In genomic region chr15:78171651-78172050, GRCm38 (mm10) we compare ENCODE assay signal across 14 mouse cellular contexts. TPM values are rescaled to one million over a fixed set of nuclear protein-coding genes. Genes with fewer than 3 reads are reported as not detected.
DNase-seq lines count a peak whose midpoint lies in the region.
"Had no signal": no experiment of that assay in that cellular context is flagged by ENCODE, and none has a peak within 500 bp of the region (broad histone marks: within the 10 kb centered on the region; RNA-seq: fewer than 3 reads in every experiment).

No protein-coding gene starts in this region.

- peaks cover 25% of the 10 kb centered on the region for H3K4me1 ChIP-seq in embryonic facial prominence, embryonic 10.5 days
- peaks cover 25% of the 10 kb centered on the region for H3K4me1 ChIP-seq in limb, embryonic 10.5 days

- intact Hi-C loops in left cerebral cortex, postnatal 4 days (cut with DNase I), result loop anchor here (2.0 to 5.0 kb wide), 2 partner anchors 53 to 189 kb away; no protein-coding TSS in a partner anchor
- intact Hi-C loops in left cerebral cortex, postnatal 10 days (cut with DNase I), result loop anchor here (5.0 kb wide), 2 partner anchors 54 to 189 kb away; no protein-coding TSS in a partner anchor

- 93% methylated on average over 10 of the region's 10 CpGs for WGBS in embryonic facial prominence, embryonic 10.5 days
- 95% methylated on average over 10 of the region's 10 CpGs for WGBS in limb, embryonic 10.5 days

- peak; percentile 27 for DNase-seq in adrenal gland, postnatal 14 days
- no peak for DNase-seq in adrenal gland, adult 18-20 months (ENCODE audit: low spot score in 2 of 2)
- peak; percentile 39 for DNase-seq in left cerebral cortex, postnatal 4 days
- no peak for DNase-seq in left cerebral cortex, postnatal 10 days (ENCODE audit: extremely low spot score in 1 of 2, low spot score in 2 of 2)
- DNase-seq in A20 (ENCODE audit: low read depth, low spot score), result peak; percentile 52
- DNase-seq in c-Kit-positive CD71-positive TER-119-positive erythroid progenitor cells, embryonic 14.5 days (ENCODE audit: low spot score), result peak; percentile 11
- DNase-seq in embryonic facial prominence, embryonic 10.5 days (ENCODE audit: low spot score), result no peak
- no peak for DNase-seq in limb, embryonic 10.5 days (ENCODE audit: low spot score)
- DNase-seq: gastrocnemius, postnatal 25 days had no signal

- H3K4me3 ChIP-seq in embryonic facial prominence, embryonic 10.5 days, result no peak overlapping the region
- H3K4me3 ChIP-seq in limb, embryonic 10.5 days, result no peak overlapping the region
- H3K4me3 ChIP-seq: embryonic facial prominence, embryonic 13.5 days; hindbrain, embryonic 13.5 days; liver, embryonic 15.5 days had no signal

- peaks cover 22% of the 10 kb centered on the region for H3K36me3 ChIP-seq in embryonic facial prominence, embryonic 10.5 days (replicated peaks)
- H3K36me3 ChIP-seq in limb, embryonic 10.5 days, result peaks cover 14% of the 10 kb centered on the region
- H3K36me3 ChIP-seq: liver, embryonic 15.5 days had no signal

- no peaks in the 10 kb centered on the region for H3K27me3 ChIP-seq in embryonic facial prominence, embryonic 10.5 days (replicated peaks; ENCODE audit: low read depth, poor library complexity, severe bottlenecking)
- H3K27me3 ChIP-seq in limb, embryonic 10.5 days (ENCODE audit: low read depth, poor library complexity, severe bottlenecking), result no peaks in the 10 kb centered on the region
- H3K27me3 ChIP-seq: embryonic facial prominence, embryonic 13.5 days; hindbrain, embryonic 13.5 days; liver, embryonic 15.5 days had no signal

- no peak overlapping the region for H3K27ac ChIP-seq in embryonic facial prominence, embryonic 10.5 days (replicated peaks)
- H3K27ac ChIP-seq in limb, embryonic 10.5 days, result no peak overlapping the region
- H3K27ac ChIP-seq: embryonic facial prominence, embryonic 13.5 days; hindbrain, embryonic 13.5 days; liver, embryonic 15.5 days had no signal

- H3K9me3 ChIP-seq in embryonic facial prominence, embryonic 10.5 days, result no peaks in the 10 kb centered on the region
- H3K9me3 ChIP-seq in limb, embryonic 10.5 days (replicated peaks), result no peaks in the 10 kb centered on the region
- H3K9me3 ChIP-seq: embryonic facial prominence, embryonic 13.5 days; hindbrain, embryonic 13.5 days; liver, embryonic 15.5 days had no signal

RNA-seq across cellular contexts. Expression of gene Ift27, which starts 2.3 kb away (rescaled TPM):
- total RNA-seq in adrenal gland, postnatal 14 days (2021), result 17.2 and 18.4 TPM in 2 replicates
- total RNA-seq in adrenal gland, adult 18-20 months (2021), result 10 to 100 TPM; 13.2 to 14.8 TPM
- total RNA-seq in left cerebral cortex, postnatal 4 days (2021), result 10 to 100 TPM; 39.9 to 41.0 TPM
- total RNA-seq in left cerebral cortex, postnatal 10 days (2021), result 10 to 100 TPM; 39.3 to 39.9 TPM
- polyA plus RNA-seq in embryonic facial prominence, embryonic 10.5 days (2016; fragmentation: Nextera tagmentation; extraction: Ambion mirVana), result 136 and 141 TPM in 2 replicates
- 121 and 122 TPM in 2 replicates for polyA plus RNA-seq in limb, embryonic 10.5 days (2016; fragmentation: Nextera tagmentation; extraction: Ambion mirVana)

RNA-seq across cellular contexts. Expression of gene Pvalb, which starts 34.5 kb away (rescaled TPM):
- 0.94 TPM in 1 of 2 replicates, not detected in the other for total RNA-seq in adrenal gland, postnatal 14 days (2021)
- 1 to 10 TPM in 1 of 2 experiments, not detected in 1; 1.7 TPM for total RNA-seq in adrenal gland, adult 18-20 months (2021)
- total RNA-seq in left cerebral cortex, postnatal 4 days (2021), result under 1 TPM; 0.40 to 0.89 TPM
- 1 to 10 TPM; 4.4 to 5.0 TPM for total RNA-seq in left cerebral cortex, postnatal 10 days (2021)
- not detected in 2 replicates for polyA plus RNA-seq in embryonic facial prominence, embryonic 10.5 days (2016; fragmentation: Nextera tagmentation; extraction: Ambion mirVana)
- not detected in 2 replicates for polyA plus RNA-seq in limb, embryonic 10.5 days (2016; fragmentation: Nextera tagmentation; extraction: Ambion mirVana)
- total RNA-seq: monocyte, adult 5-6 weeks had no signal
- polyA plus RNA-seq: embryonic facial prominence, embryonic 13.5 days; liver, embryonic 15.5 days had no signal

RNA-seq across cellular contexts. Expression of gene Cacng2, which starts 51.8 kb away (rescaled TPM):
- total RNA-seq in adrenal gland, postnatal 14 days (2021), result 0.26 and 0.60 TPM in 2 replicates
- under 1 TPM; 0.29 to 0.40 TPM for total RNA-seq in adrenal gland, adult 18-20 months (2021)
- total RNA-seq in left cerebral cortex, postnatal 4 days (2021), result 10 to 100 TPM; 36.0 to 36.7 TPM
- total RNA-seq in left cerebral cortex, postnatal 10 days (2021), result 10 to 100 TPM; 53.3 to 55.1 TPM
- 0.06 and 0.11 TPM in 2 replicates for polyA plus RNA-seq in embryonic facial prominence, embryonic 10.5 days (2016; fragmentation: Nextera tagmentation; extraction: Ambion mirVana)
- not detected in 2 replicates for polyA plus RNA-seq in limb, embryonic 10.5 days (2016; fragmentation: Nextera tagmentation; extraction: Ambion mirVana)
- total RNA-seq: gastrocnemius, postnatal 25 days; monocyte, adult 5-6 weeks had no signal
- polyA plus RNA-seq: large intestine, adult 2 months; liver, embryonic 15.5 days had no signal

Comparison
In these comparisons a context has a peak if more than half of its experiments do, and no peak if none do; other contexts are left out.
1. DNase-seq: peak in adrenal gland, postnatal 14 days (single experiment), left cerebral cortex, postnatal 4 days (single experiment), A20 (single experiment) and c-Kit-positive CD71-positive TER-119-positive erythroid progenitor cells, embryonic 14.5 days (single experiment); none in adrenal gland, adult 18-20 months (0 of 2), left cerebral cortex, postnatal 10 days (0 of 2), embryonic facial prominence, embryonic 10.5 days (single experiment) and limb, embryonic 10.5 days (single experiment).
2. RNA of gene Cacng2, which starts 51.8 kb away (total RNA-seq): 53.3 to 55.1 TPM in left cerebral cortex, postnatal 10 days and 36.0 to 36.7 TPM in left cerebral cortex, postnatal 4 days; 0.29 to 0.40 TPM in adrenal gland, adult 18-20 months and 0.26 to 0.60 TPM in adrenal gland, postnatal 14 days; every median in the first group is over 10 times any median in the second.